Mouse (Mus musculus): ENCODE measurements at regions not wholly inside any gene's neighbourhood (a gene's known extent, or its start where the extent isn't known, plus 50 kb on each side); places are given as distances from the start of the nearest gene placed in this dataset.

GRCm38 (mm10) chr1:194878440-194878839, 60.2 kb upstream of the Cd34 start:
- peak; percentile 95 for DNase-seq (ENCODE audit: low read depth)

- DNase-seq (ENCODE audit: low read depth), result peak; percentile 99
Measured at GRCm38 (mm10) chr1:194879324-194880233, 59.0 kb upstream of the Cd34 start.

GRCm38 (mm10) chr1:194881556-194882223, 56.9 kb upstream of the Cd34 start:
- DNase-seq (ENCODE audit: low read depth), result peak; percentile 26

GRCm38 (mm10) chr1:194885071-194885686, 53.4 kb upstream of the Cd34 start:
- no peak for DNase-seq (ENCODE audit: low read depth)

GRCm38 (mm10) chr1:194885687-194886077, 52.9 kb upstream of the Cd34 start:
- DNase-seq (ENCODE audit: low read depth), result peak; percentile 90
